Mouse (Mus musculus) kidney, postnatal 0 days (tissue): Measurements from ENCODE around the gene Icos. TPM values are rescaled to one million over a fixed set of nuclear protein-coding genes. Genes with fewer than 3 reads are reported as not detected.
A peak's percentile ranks its signal among the peaks of the same experiment; 100 is the strongest.

Experiments
- ATAC-seq: fragments of 200-750 bp; cut with Nextera tagmentation; replicated peaks from 2 replicates; pipeline ENCODE4 v1.8.0; 2017; ENCODE audit warnings: low read depth, moderate number of reproducible peaks, moderate TSS enrichment, moderate library complexity; ENCODE audit not compliant: low FRiP score
- DNase-seq: peaks from one replicate; pipeline ENCODE4 v3.0.0-alpha.2; 2016; ENCODE audit warnings: low spot score
- H3K27ac ChIP-seq: fragments of 300-500 bp; sonication (generic); 2 replicates; pipeline ENCODE4 v1.5.1; 2014; ENCODE audit warnings: mild to moderate bottlenecking
- H3K27me3 ChIP-seq: fragments of 300-500 bp; sonication (generic); 2 replicates; pipeline ENCODE4 v1.6.1; 2014; ENCODE audit warnings: low read length, mixed read lengths; ENCODE audit not compliant: insufficient read depth
- H3K36me3 ChIP-seq: fragments of 300-500 bp; sonication (generic); 2 replicates; pipeline ENCODE4 v1.6.1; 2014; ENCODE audit warnings: low read length, mixed read lengths; ENCODE audit not compliant: insufficient read depth
- H3K4me1 ChIP-seq: fragments of 300-500 bp; sonication (generic); replicated peaks from 2 replicates; pipeline ENCODE4 v1.6.1; 2014; ENCODE audit warnings: antibody characterized with exemption, low read length, mixed read lengths; ENCODE audit not compliant: insufficient read depth
- H3K4me2 ChIP-seq: fragments of 300-500 bp; sonication (generic); 2 replicates; pipeline ENCODE4 v1.6.1; 2014; ENCODE audit warnings: mild to moderate bottlenecking, low read length, moderate library complexity, mixed read lengths
- H3K4me3 ChIP-seq: fragments of 300-500 bp; sonication (generic); replicated peaks from 2 replicates; pipeline ENCODE4 v1.5.1; 2014; ENCODE audit warnings: low read depth, low read length
- H3K9ac ChIP-seq: fragments of 300-500 bp; sonication (generic); 2 replicates; pipeline ENCODE4 v1.6.1; 2014; ENCODE audit warnings: low read depth, low read length
- H3K9me3 ChIP-seq: fragments of 300-500 bp; sonication (generic); replicated peaks from 2 replicates; pipeline ENCODE4 v1.6.1; 2016; ENCODE audit warnings: low read length, inconsistent platforms, mixed read lengths
- CTCF ChIP-seq: IDR thresholded peaks from 2 replicates; pipeline ENCODE4 v1.5.1; 2016; ENCODE audit warnings: antibody characterized with exemption, low read depth, mild to moderate bottlenecking, moderate library complexity
- WGBS: fragments of 180-500 bp; shearing (Covaris S2); extraction: QIAGEN DNeasy Blood & Tissue Kit; methylation state at CpG from one replicate; pipeline ENCODE4 v1.1.7; 2014; 5-methylcytosine and 5-hydroxymethylcytosine counted together
- polyA plus RNA-seq: library from polyadenylated mRNA; unstranded; fragments of >200 nt; fragmentation: Nextera tagmentation; extraction: Ambion mirVana; gene quantifications from 2 replicates; pipeline ENCODE4 v1.2.1, GENCODE M21; 2015

Icos gene
- polyA plus RNA-seq, 1 experiment from 2014 or later = 0.08 TPM

DNA sequence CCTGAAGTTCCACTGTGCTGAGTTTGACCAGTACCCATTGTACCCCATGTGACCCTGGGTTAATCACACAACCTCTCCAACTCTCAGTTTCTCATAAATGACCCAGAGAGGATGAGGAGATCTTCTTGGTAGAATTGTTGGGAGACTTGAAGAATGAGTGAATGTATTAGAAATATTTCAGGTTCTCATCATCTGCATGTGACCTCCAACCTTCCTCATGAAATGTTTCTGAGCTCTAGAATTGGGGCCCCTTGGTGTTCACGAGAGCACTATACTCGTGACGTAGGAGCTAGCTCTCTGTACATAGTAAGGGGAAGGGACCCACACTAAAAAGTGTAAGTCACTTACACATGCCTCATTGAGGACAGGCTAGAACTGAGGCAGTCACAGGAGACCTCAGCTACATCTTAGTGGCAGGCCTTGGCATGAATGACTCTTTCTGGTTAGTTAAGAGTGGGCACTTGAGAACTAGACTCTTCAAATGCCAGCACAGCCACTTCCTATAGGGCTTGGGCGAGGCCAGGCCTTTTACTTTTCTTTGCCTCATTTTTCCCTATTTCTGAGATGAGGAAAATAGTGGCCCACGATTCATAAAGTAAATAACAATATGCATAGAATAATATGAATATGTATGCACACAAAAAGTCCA lies 2.0 kb upstream of the Icos start:
- TF ChIP-seq CTCF = no peak
- WGBS = 89% methylated on average over 5 of the region's 5 CpGs
- H3K4me2 ChIP-seq = no peak overlapping the region
- H3K4me3 ChIP-seq = no peak overlapping the region
- no peaks in the 10 kb centered on the region; the same call in none of the 2 replicates for H3K4me1 ChIP-seq
- no peaks in the 10 kb centered on the region for H3K36me3 ChIP-seq
- no peak for ATAC-seq
- H3K9me3 ChIP-seq = no peaks in the 10 kb centered on the region
- H3K9ac ChIP-seq = no peak overlapping the region
- H3K27ac ChIP-seq = no peak overlapping the region
- DNase-seq = no peak
- H3K27me3 ChIP-seq = no peaks in the 10 kb centered on the region

- Histone ChIP-seq H3K4me2 (no peak overlapping the region), H3K36me3 (no peaks in the 10 kb centered on the region), H3K27ac (no peak overlapping the region), H3K27me3 (no peaks in the 10 kb centered on the region), H3K4me3 (no peak overlapping the region), H3K4me1 (no peaks in the 10 kb centered on the region; the same call in none of the 2 replicates), H3K9me3 (no peaks in the 10 kb centered on the region), H3K9ac (no peak overlapping the region)
- WGBS = 44% methylated on average over 7 of the region's 7 CpGs
- ATAC-seq (peak; percentile 79), DNase-seq (peak; percentile 53)
- TF ChIP-seq CTCF = no peak
Measured at GRCm38 (mm10) chr1:60979126-60979842, 1.6 kb downstream of the Icos start.

- no peak for TF ChIP-seq CTCF
- DNase-seq = no peak
- Histone ChIP-seq H3K4me3 (no peak overlapping the region), H3K36me3 (no peaks in the 10 kb centered on the region), H3K27ac (no peak overlapping the region), H3K4me1 (no peaks in the 10 kb centered on the region; the same call in none of the 2 replicates), H3K9me3 (no peaks in the 10 kb centered on the region), H3K27me3 (no peaks in the 10 kb centered on the region), H3K9ac (no peak overlapping the region), H3K4me2 (no peak overlapping the region)
- 86% methylated on average over 2 of the region's 2 CpGs for WGBS
- no peak for ATAC-seq
Measured at GRCm38 (mm10) chr1:60979843-60980235, 2.1 kb downstream of the Icos start.

- no peak for TF ChIP-seq CTCF
- DNase-seq (no peak), ATAC-seq (no peak)
- H3K27ac ChIP-seq = no peak overlapping the region
- no peak overlapping the region for H3K4me2 ChIP-seq
- no peaks in the 10 kb centered on the region for H3K27me3 ChIP-seq
- H3K9me3 ChIP-seq = no peaks in the 10 kb centered on the region
- no peaks in the 10 kb centered on the region for H3K36me3 ChIP-seq
- no peak overlapping the region for H3K4me3 ChIP-seq
- WGBS = 58% methylated on average over 2 of the region's 2 CpGs
- no peaks in the 10 kb centered on the region for H3K4me1 ChIP-seq
- no peak overlapping the region for H3K9ac ChIP-seq
Measured at GRCm38 (mm10) chr1:60985075-60985474, 7.3 kb downstream of the Icos start.

- no peak for TF ChIP-seq CTCF
Measured at GRCm38 (mm10) chr1:60986141-60986540, 8.4 kb downstream of the Icos start.

DNA sequence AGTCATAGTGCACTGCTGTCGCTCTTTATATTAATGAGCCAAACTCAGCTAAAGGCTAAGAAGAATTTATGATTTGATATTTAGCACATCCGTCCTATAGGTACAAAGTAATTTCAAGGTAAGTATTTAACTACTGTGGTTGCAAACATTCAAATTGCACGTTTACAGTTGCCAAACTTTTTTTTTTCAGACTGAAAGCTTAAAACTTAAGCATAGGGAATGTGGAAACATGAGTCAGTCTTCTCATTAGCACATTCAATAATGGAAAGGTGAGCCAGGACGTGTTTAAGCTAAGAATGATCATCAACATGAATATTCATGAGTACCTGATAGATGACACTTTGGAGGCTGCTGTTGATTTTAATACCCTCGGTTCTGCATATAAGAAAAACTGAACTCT lies 11.4 kb downstream of the Icos start:
- no peaks in the 10 kb centered on the region for H3K4me1 ChIP-seq
- 74% methylated on average over 5 of the region's 5 CpGs for WGBS
- no peak for TF ChIP-seq CTCF
- H3K9me3 ChIP-seq = no peaks in the 10 kb centered on the region
- H3K27me3 ChIP-seq = no peaks in the 10 kb centered on the region
- no peak overlapping the region for H3K27ac ChIP-seq
- no peak overlapping the region for H3K4me3 ChIP-seq
- H3K36me3 ChIP-seq = no peaks in the 10 kb centered on the region
- ATAC-seq = no peak
- no peak overlapping the region for H3K9ac ChIP-seq
- H3K4me2 ChIP-seq = no peak overlapping the region
- no peak for DNase-seq

More at GRCm38 (mm10) chr1:60986141-60986540, 8.4 kb downstream of the Icos start:
- DNase-seq = no peak
- no peak for ATAC-seq
- H3K27ac ChIP-seq = no peak overlapping the region
- no peaks in the 10 kb centered on the region for H3K9me3 ChIP-seq
- H3K4me3 ChIP-seq = no peak overlapping the region
- no peaks in the 10 kb centered on the region for H3K36me3 ChIP-seq
- H3K4me1 ChIP-seq = no peaks in the 10 kb centered on the region
- H3K9ac ChIP-seq = no peak overlapping the region
- no peak overlapping the region for H3K4me2 ChIP-seq
- WGBS = 72% methylated on average over 5 of the region's 5 CpGs
- H3K27me3 ChIP-seq = no peaks in the 10 kb centered on the region
